Mouse (Mus musculus) heart, adult 2 months (tissue): ENCODE measurements around the gene Hsd3b7. TPM values are rescaled to one million over a fixed set of nuclear protein-coding genes. Genes with fewer than 3 reads are reported as not detected.

Experiments
- DNase-seq, 2 experiments: peaks; one replicate each; pipeline ENCODE4 v3.0.0; 2021
- H3K27ac ChIP-seq: fragments of 200-600 bp; 2 replicates; pipeline ENCODE4 v1.8.1; 2022
- H3K27me3 ChIP-seq: fragments of 200-500 bp; 2 replicates; pipeline ENCODE4 v1.6.1; 2012; ENCODE audit warnings: mild to moderate bottlenecking, low read length, inconsistent platforms, mixed read lengths; ENCODE audit not compliant: control insufficient read depth, insufficient read depth
- H3K36me3 ChIP-seq: fragments of 200-500 bp; 2 replicates; pipeline ENCODE4 v1.6.1; 2012; ENCODE audit warnings: low read length, inconsistent platforms; ENCODE audit not compliant: control insufficient read depth, insufficient read depth
- H3K4me1 ChIP-seq: fragments of 200-500 bp; 2 replicates; pipeline ENCODE4 v1.6.1; 2011; ENCODE audit warnings: low read length; ENCODE audit not compliant: control insufficient read depth, insufficient read depth
- H3K4me3 ChIP-seq: fragments of 200-600 bp; 2 replicates; pipeline ENCODE4 v1.8.1; 2022
- H3K79me2 ChIP-seq: fragments of 200-500 bp; replicated peaks from 2 replicates; pipeline ENCODE4 v1.6.1; 2012; ENCODE audit warnings: mild to moderate bottlenecking, inconsistent platforms, low read length, moderate library complexity, mixed read lengths; ENCODE audit not compliant: control insufficient read depth, insufficient read depth
- H3K9ac ChIP-seq: fragments of 200-500 bp; 2 replicates; pipeline ENCODE4 v1.6.1; 2012; ENCODE audit warnings: low read depth, mild to moderate bottlenecking, control low read depth, inconsistent platforms, low read length, mixed read lengths
- CTCF ChIP-seq: fragments of 200-600 bp; IDR thresholded peaks from 2 replicates; pipeline ENCODE4 v1.8.1; 2022; ENCODE audit warnings: antibody characterized with exemption, mild to moderate bottlenecking, moderate library complexity
- EP300 ChIP-seq: fragments of 200-500 bp; IDR thresholded peaks from 2 replicates; pipeline ENCODE4 v1.6.1; 2011; ENCODE audit warnings: low read depth, low read length, control low read depth; ENCODE audit not compliant: insufficient read depth
- POLR2A ChIP-seq: fragments of 200-500 bp; IDR thresholded peaks from 2 replicates; pipeline ENCODE4 v1.6.1; 2011; ENCODE audit warnings: mild to moderate bottlenecking, low read depth, low read length, control low read depth; ENCODE audit not compliant: insufficient read depth
- WGBS: fragments of 180-500 bp; shearing (Covaris S2); methylation state at CpG from one replicate; pipeline ENCODE4 v1.1.7; 2018; 5-methylcytosine and 5-hydroxymethylcytosine counted together
- intact Hi-C: fragments of 180-260 bp; cut with DNase I; formaldehyde crosslinking; loops from one replicate; pipeline ENCODE4 v1.15.1; 2025
- long read RNA-seq: library from polyadenylated mRNA; stranded (forward); transcript quantifications from one replicate; pipeline ENCODE4 v2.0.0, GENCODE M21; 2021
- polyA plus RNA-seq: library from polyadenylated mRNA; depleted of rRNA; stranded (reverse); fragments of >200 nt; gene quantifications from 2 replicates; pipeline ENCODE4 v1.2.3, GENCODE M21; 2012; rRNA removed
- total RNA-seq, 2 experiments: library from RNA; stranded (reverse); gene quantifications; 2 replicates each; pipeline ENCODE4 v1.2.3; 2021

Hsd3b7 gene
- total RNA-seq (10 to 100 TPM in 1 of 2 experiments, 1 to 10 TPM in 1; 9.8 to 12.9 TPM), polyA plus RNA-seq (37.0 and 45.0 TPM in 2 replicates)
- long read RNA-seq, transcript Hsd3b7-201 (7 exons, 1,828 nt) = major isoform, 20 of 26 reads
- long read RNA-seq, partial matches to known transcripts = 3 of 26 reads
- long read RNA-seq, other reads (novel, unspliced or antisense) = 0 of 26 reads

- peak; percentile 92 to 94 for DNase-seq
- 11% methylated on average over 6 of the region's 6 CpGs for WGBS
- Histone ChIP-seq H3K4me1 (peaks cover 9% of the 10 kb centered on the region), H3K27ac (peak within 1 kb of the TSS; percentile 78), H3K4me3 (peak within 1 kb of the TSS; percentile 48), H3K27me3 (no peaks in the 10 kb centered on the region), H3K36me3 (no peaks in the 10 kb centered on the region), H3K79me2 (no peaks in the 10 kb centered on the region), H3K9ac (peak within 1 kb of the TSS; percentile 69)
- intact Hi-C loops = loop anchor here (1.0 to 2.0 kb wide), 4 partner anchors 14 to 134 kb away; partner anchors contain the start of genes Zfp646 and Zfp668
- peak; percentile 94 for TF ChIP-seq EP300
- TF ChIP-seq POLR2A = peak; percentile 97
- TF ChIP-seq CTCF = peak; percentile 99
Observed at GRCm38 (mm10) chr7:127800435-127801009, at the start of gene Hsd3b7. Gene Hsd3b7, plus strand, starts transcription at chr7:127800604.

- H3K4me3 ChIP-seq = no peak overlapping the region
- no peaks in the 10 kb centered on the region for H3K36me3 ChIP-seq
- no peak for DNase-seq
- no peak overlapping the region for H3K27ac ChIP-seq
- H3K79me2 ChIP-seq = no peaks in the 10 kb centered on the region
- no peaks in the 10 kb centered on the region for H3K27me3 ChIP-seq
- H3K4me1 ChIP-seq = no peaks in the 10 kb centered on the region; the same call in 1 of the 2 replicates
- intact Hi-C loops = no loop called here
- no peak for TF ChIP-seq POLR2A
- no peak for TF ChIP-seq EP300
- no peak for TF ChIP-seq CTCF
- H3K9ac ChIP-seq = no peak overlapping the region
- WGBS = 94% methylated on average over 5 of the region's 5 CpGs
Observed at GRCm38 (mm10) chr7:127751619-127752018, 48.8 kb upstream of the Hsd3b7 start.

DNA sequence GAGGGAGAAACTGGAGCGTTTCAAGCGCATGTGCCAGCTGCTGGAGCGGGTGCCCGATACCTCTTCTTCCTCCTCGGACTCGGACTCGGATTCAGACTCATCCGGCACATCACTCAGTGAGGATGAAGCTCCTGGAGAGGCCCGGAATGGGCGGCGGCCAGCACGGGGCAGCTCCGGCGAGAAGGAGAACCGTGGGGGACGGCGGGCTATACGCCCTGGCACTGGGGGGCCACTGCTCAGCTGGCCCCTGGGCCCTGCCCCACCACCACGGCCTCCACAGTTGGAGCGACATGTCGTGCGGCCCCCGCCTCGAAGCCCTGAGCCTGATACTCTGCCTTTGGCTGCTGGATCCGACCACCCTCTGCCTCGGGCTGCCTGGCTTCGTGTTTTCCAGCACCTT lies 48.3 kb upstream of the Hsd3b7 start:
- H3K9ac ChIP-seq = no peak overlapping the region
- no peaks in the 10 kb centered on the region for H3K79me2 ChIP-seq
- H3K27ac ChIP-seq = no peak overlapping the region
- H3K4me1 ChIP-seq = no peaks in the 10 kb centered on the region; the same call in 1 of the 2 replicates
- TF ChIP-seq CTCF (no peak), POLR2A (no peak), EP300 (no peak)
- no peak for DNase-seq
- 96% methylated on average over 27 of the region's 27 CpGs for WGBS
- H3K27me3 ChIP-seq = no peaks in the 10 kb centered on the region
- no peak overlapping the region for H3K4me3 ChIP-seq
- H3K36me3 ChIP-seq = no peaks in the 10 kb centered on the region
- intact Hi-C loops = no loop called here

GRCm38 (mm10) chr7:127753158-127753557 lies 47.2 kb upstream of the Hsd3b7 start:
- H3K27ac ChIP-seq = no peak overlapping the region
- H3K36me3 ChIP-seq = no peaks in the 10 kb centered on the region
- no peaks in the 10 kb centered on the region; the same call in 1 of the 2 replicates for H3K4me1 ChIP-seq
- TF ChIP-seq CTCF (no peak), POLR2A (no peak), EP300 (no peak)
- 69% methylated on average over 5 of the region's 5 CpGs for WGBS
- no peaks in the 10 kb centered on the region for H3K27me3 ChIP-seq
- H3K79me2 ChIP-seq = no peaks in the 10 kb centered on the region
- no peak overlapping the region for H3K9ac ChIP-seq
- no peak overlapping the region for H3K4me3 ChIP-seq
- no peak for DNase-seq
- intact Hi-C loops = no loop called here

DNA sequence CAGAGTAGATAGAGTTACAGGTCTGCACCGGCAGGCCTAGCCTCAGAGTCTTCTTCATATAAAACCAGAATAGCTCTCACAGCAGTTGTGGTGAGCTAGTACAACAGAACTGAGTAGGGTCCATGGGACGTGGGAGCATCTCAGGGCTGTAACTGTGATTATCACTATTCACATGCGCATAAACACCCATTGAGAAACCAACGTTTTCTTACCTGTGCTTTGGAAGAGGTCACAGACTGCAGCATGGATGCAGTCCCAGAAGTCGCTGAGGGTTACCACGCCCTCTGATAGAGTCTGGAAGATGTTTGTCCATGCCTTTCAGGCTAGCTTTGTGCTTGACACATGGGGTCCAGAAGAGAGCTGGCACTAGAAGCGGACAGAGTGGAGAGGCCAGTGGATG lies 46.7 kb upstream of the Hsd3b7 start:
- H3K4me1 ChIP-seq = no peaks in the 10 kb centered on the region; the same call in 1 of the 2 replicates
- no peak for DNase-seq
- TF ChIP-seq POLR2A = no peak
- no peak for TF ChIP-seq CTCF
- TF ChIP-seq EP300 = no peak
- H3K4me3 ChIP-seq = no peak overlapping the region
- intact Hi-C loops = no loop called here
- no peaks in the 10 kb centered on the region for H3K79me2 ChIP-seq
- H3K36me3 ChIP-seq = no peaks in the 10 kb centered on the region
- no peaks in the 10 kb centered on the region for H3K27me3 ChIP-seq
- H3K27ac ChIP-seq = no peak overlapping the region
- no peak overlapping the region for H3K9ac ChIP-seq
- WGBS = 88% methylated on average over 7 of the region's 7 CpGs

- no peaks in the 10 kb centered on the region; the same call in 1 of the 2 replicates for H3K4me1 ChIP-seq
- no peak overlapping the region for H3K9ac ChIP-seq
- H3K27me3 ChIP-seq = no peaks in the 10 kb centered on the region
- intact Hi-C loops = loop anchor here (10.0 kb wide), 1 partner anchor 245 kb away; the partner anchor contains the start of genes Gm42715 and Srcap
- no peaks in the 10 kb centered on the region for H3K36me3 ChIP-seq
- no peak for DNase-seq
- no peak overlapping the region for H3K27ac ChIP-seq
- no peak for TF ChIP-seq CTCF
- no peak for TF ChIP-seq EP300
- no peak for TF ChIP-seq POLR2A
- 33% methylated on average over 6 of the region's 6 CpGs for WGBS
- no peaks in the 10 kb centered on the region for H3K79me2 ChIP-seq
- H3K4me3 ChIP-seq = no peak overlapping the region
Observed at GRCm38 (mm10) chr7:127759716-127760115, 40.7 kb upstream of the Hsd3b7 start.
